Comparison of ENCODE assay signal across 11 mouse cellular contexts in genomic region chr6:88871546-88871945, GRCm38 (mm10). TPM values are rescaled to one million over a fixed set of nuclear protein-coding genes. Genes with fewer than 3 reads are reported as not detected.
DNase-seq lines count a peak whose midpoint lies in the region; ATAC-seq lines count a peak whose summit lies in the region.
"Had no signal": no experiment of that assay in that cellular context is flagged by ENCODE, and none has a peak within 500 bp of the region (broad histone marks: within the 10 kb centered on the region; RNA-seq: fewer than 3 reads in every experiment).

No protein-coding gene starts in this region.

- H3K9ac ChIP-seq in forebrain, embryonic 12.5 days: no peak overlapping the region
- H3K9ac ChIP-seq: limb, embryonic 15.5 days had no signal

- peak overlapping the region; percentile 88 for H3K27ac ChIP-seq in forebrain, embryonic 12.5 days
- H3K27ac ChIP-seq: limb, embryonic 15.5 days had no signal

- 26% methylated on average over 8 of the region's 8 CpGs for WGBS in forebrain, embryonic 12.5 days

- peak; percentile 15; the same call in 1 of the 2 replicates for ATAC-seq in forebrain, embryonic 12.5 days (ENCODE audit: low FRiP score)

- H3K9me3 ChIP-seq in forebrain, embryonic 12.5 days: 0 out of 2 replicates have a peak, but pooled peaks cover 4% of the 10 kb centered on the region
- H3K9me3 ChIP-seq: limb, embryonic 15.5 days had no signal

- no peak overlapping the region for H3K4me3 ChIP-seq in forebrain, embryonic 12.5 days (replicated peaks)
- H3K4me3 ChIP-seq: erythroblast, embryonic 14.5 days; limb, embryonic 15.5 days; myocyte had no signal

- DNase-seq in layer of hippocampus, adult 11-12 months (ENCODE audit: low spot score): peak; percentile 60
- DNase-seq in layer of hippocampus, adult 9-10 months (ENCODE audit: low spot score): no peak
- DNase-seq in layer of hippocampus, postnatal 10 days (ENCODE audit: low spot score in 2 of 2): peak; percentile 61 to 71
- peak; percentile 80 to 84 for DNase-seq in right cerebral cortex, postnatal 10 days (ENCODE audit: low spot score in 2 of 2)
- no peak for DNase-seq in thymus, postnatal 36 days
- DNase-seq in urinary bladder, postnatal 36 days (ENCODE audit: low spot score in 2 of 2): no peak
- DNase-seq in kidney, adult 18-20 months: no peak

- peaks cover 49% of the 10 kb centered on the region for H3K4me1 ChIP-seq in forebrain, embryonic 12.5 days

- H3K27me3 ChIP-seq in forebrain, embryonic 12.5 days: peaks cover 11% of the 10 kb centered on the region

- H3K36me3 ChIP-seq in forebrain, embryonic 12.5 days (replicated peaks): 0 out of 2 replicates have a peak, but pooled peaks cover 3% of the 10 kb centered on the region
- H3K36me3 ChIP-seq: limb, embryonic 15.5 days had no signal

- H3K4me2 ChIP-seq in forebrain, embryonic 12.5 days: peak overlapping the region; percentile 92
- H3K4me2 ChIP-seq: limb, embryonic 15.5 days had no signal

RNA-seq across cellular contexts. Expression of gene Podxl2, which starts 3.3 kb away (rescaled TPM):
- 248 and 258 TPM in 2 replicates for polyA plus RNA-seq in forebrain, embryonic 12.5 days (2016; fragmentation: Nextera tagmentation; extraction: Ambion mirVana)
- total RNA-seq in layer of hippocampus, postnatal 10 days (2021): 100 to 1,000 TPM; 308 to 330 TPM

RNA-seq across cellular contexts. Expression of gene Mcm2, which starts 27.0 kb away (rescaled TPM):
- 200 and 211 TPM in 2 replicates for polyA plus RNA-seq in forebrain, embryonic 12.5 days (2016; fragmentation: Nextera tagmentation; extraction: Ambion mirVana)
- total RNA-seq in layer of hippocampus, postnatal 10 days (2021): 1 to 10 TPM; 9.7 TPM

RNA-seq across cellular contexts. Expression of gene Abtb1, which starts 29.8 kb away (rescaled TPM):
- 23.0 and 23.5 TPM in 2 replicates for polyA plus RNA-seq in forebrain, embryonic 12.5 days (2016; fragmentation: Nextera tagmentation; extraction: Ambion mirVana)
- 10 to 100 TPM; 23.2 to 26.7 TPM for total RNA-seq in layer of hippocampus, postnatal 10 days (2021)

RNA-seq across cellular contexts. Expression of gene Tpra1, which starts 30.5 kb away (rescaled TPM):
- 49.9 and 60.6 TPM in 2 replicates for polyA plus RNA-seq in forebrain, embryonic 12.5 days (2016; fragmentation: Nextera tagmentation; extraction: Ambion mirVana)
- 10 to 100 TPM; 38.8 to 47.5 TPM for total RNA-seq in layer of hippocampus, postnatal 10 days (2021)

Comparison
In these comparisons a context has a peak if more than half of its experiments do, and no peak if none do; other contexts are left out.
1. DNase-seq: peak in layer of hippocampus, adult 11-12 months (single experiment), layer of hippocampus, postnatal 10 days (2 of 2) and right cerebral cortex, postnatal 10 days (2 of 2); none in layer of hippocampus, adult 9-10 months (single experiment), thymus, postnatal 36 days (0 of 2), urinary bladder, postnatal 36 days (0 of 2) and kidney, adult 18-20 months (single experiment).